In genomic region chr1:171360656-171361055, GRCm38 (mm10) we compare ENCODE assay signal across 8 mouse cellular contexts. TPM values are rescaled to one million over a fixed set of nuclear protein-coding genes. Genes with fewer than 3 reads are reported as not detected.
DNase-seq lines count a peak whose midpoint lies in the region; ATAC-seq and TF ChIP-seq lines count a peak whose summit lies in the region.

Gene Klhdc9 (minus strand): TSS chr1:171360798.

- peaks cover 10% of the 10 kb centered on the region for H3K4me1 ChIP-seq in heart, embryonic 12.5 days (replicated peaks)
- peaks cover 15% of the 10 kb centered on the region for H3K4me1 ChIP-seq in kidney, embryonic 15.5 days
- H3K4me1 ChIP-seq in limb, embryonic 15.5 days, result peaks cover 20% of the 10 kb centered on the region
- H3K4me1 ChIP-seq in midbrain, embryonic 16.5 days (ENCODE audit: control insufficient read depth, insufficient read depth, low read length), result peaks cover 13% of the 10 kb centered on the region
- peaks cover 6% of the 10 kb centered on the region for H3K4me1 ChIP-seq in spleen, adult 2 months (ENCODE audit: control insufficient read depth, insufficient read depth, insufficient read length)

- peaks cover 31% of the 10 kb centered on the region for H3K36me3 ChIP-seq in heart, embryonic 12.5 days
- peaks cover 30% of the 10 kb centered on the region for H3K36me3 ChIP-seq in kidney, embryonic 15.5 days
- peaks cover 24% of the 10 kb centered on the region for H3K36me3 ChIP-seq in limb, embryonic 15.5 days
- H3K36me3 ChIP-seq in midbrain, embryonic 16.5 days (ENCODE audit: control insufficient read depth, insufficient read depth, low read length), result peaks cover 7% of the 10 kb centered on the region
- no peaks in the 10 kb centered on the region for H3K36me3 ChIP-seq in spleen, adult 2 months (ENCODE audit: control insufficient read depth, insufficient read depth, low read length)

- peak; percentile 88 for ATAC-seq in erythroid progenitor cell, adult 5-6 weeks (replicated peaks; ENCODE audit: low FRiP score, poor library complexity, severe bottlenecking)
- peak; percentile 90 for ATAC-seq in heart, embryonic 12.5 days (ENCODE audit: insufficient number of reproducible peaks, low FRiP score)
- ATAC-seq in kidney, embryonic 15.5 days (replicated peaks; ENCODE audit: low FRiP score), result peak; percentile 96
- ATAC-seq in limb, embryonic 15.5 days (ENCODE audit: insufficient number of reproducible peaks, low FRiP score, low TSS enrichment, low read depth), result peak; percentile 86
- peak; percentile 97 for ATAC-seq in midbrain, embryonic 16.5 days

- no peak for TF ChIP-seq POLR2A in spleen, adult 2 months (IDR thresholded peaks at IDR 0.05; ENCODE audit: low read depth, low read length)

- peak within 1 kb of the TSS; percentile 57 for H3K4me3 ChIP-seq in heart, embryonic 12.5 days
- H3K4me3 ChIP-seq in kidney, embryonic 15.5 days (replicated peaks), result peak within 1 kb of the TSS; percentile 62
- H3K4me3 ChIP-seq in limb, embryonic 15.5 days, result peak within 1 kb of the TSS; percentile 52
- peak within 1 kb of the TSS; percentile 48 for H3K4me3 ChIP-seq in midbrain, embryonic 16.5 days (ENCODE audit: low read depth, low read length)
- H3K4me3 ChIP-seq in spleen, adult 2 months (ENCODE audit: extremely low read depth, insufficient read depth, insufficient read length), result peak within 1 kb of the TSS; percentile 60

- no peak for TF ChIP-seq CTCF in spleen, adult 2 months (IDR thresholded peaks at IDR 0.05; ENCODE audit: extremely low read depth, insufficient read depth, insufficient read length, insufficient replicate concordance)

- WGBS in heart, embryonic 12.5 days, result under 1% methylated on average over 21 of the region's 21 CpGs
- WGBS in kidney, embryonic 15.5 days, result under 1% methylated on average over 21 of the region's 21 CpGs
- WGBS in limb, embryonic 15.5 days, result under 1% methylated on average over 21 of the region's 21 CpGs
- under 1% methylated on average over 21 of the region's 21 CpGs for WGBS in midbrain, embryonic 16.5 days
- 3% methylated on average over 21 of the region's 21 CpGs for WGBS in spleen, adult 2 months

- H3K9ac ChIP-seq in heart, embryonic 12.5 days, result peak within 1 kb of the TSS; percentile 70
- H3K9ac ChIP-seq in kidney, embryonic 15.5 days, result peak within 1 kb of the TSS; percentile 73
- peak within 1 kb of the TSS; percentile 52 for H3K9ac ChIP-seq in limb, embryonic 15.5 days
- H3K9ac ChIP-seq in midbrain, embryonic 16.5 days (ENCODE audit: low read depth, low read length), result peak within 1 kb of the TSS; percentile 76

- no peaks in the 10 kb centered on the region for H3K27me3 ChIP-seq in heart, embryonic 12.5 days (replicated peaks)
- H3K27me3 ChIP-seq in kidney, embryonic 15.5 days, result no peaks in the 10 kb centered on the region
- peaks cover 5% of the 10 kb centered on the region; the same call in 1 of the 2 replicates for H3K27me3 ChIP-seq in limb, embryonic 15.5 days
- H3K27me3 ChIP-seq in midbrain, embryonic 16.5 days (ENCODE audit: control insufficient read depth, insufficient read depth, low read depth, low read length), result no peaks in the 10 kb centered on the region
- H3K27me3 ChIP-seq in spleen, adult 2 months (ENCODE audit: control insufficient read depth, insufficient read depth, low read length), result no peaks in the 10 kb centered on the region

- peaks cover 7% of the 10 kb centered on the region; the same call in 1 of the 2 replicates for H3K9me3 ChIP-seq in heart, embryonic 12.5 days (replicated peaks)
- H3K9me3 ChIP-seq in kidney, embryonic 15.5 days (replicated peaks), result no peaks in the 10 kb centered on the region
- H3K9me3 ChIP-seq in limb, embryonic 15.5 days, result no peaks in the 10 kb centered on the region
- peaks cover 4% of the 10 kb centered on the region; the same call in 1 of the 2 replicates for H3K9me3 ChIP-seq in midbrain, embryonic 16.5 days (replicated peaks; ENCODE audit: control insufficient read depth, low read length, poor library complexity, severe bottlenecking)

- H3K4me2 ChIP-seq in heart, embryonic 12.5 days, result peak within 1 kb of the TSS; percentile 86
- peak within 1 kb of the TSS; percentile 85 for H3K4me2 ChIP-seq in kidney, embryonic 15.5 days
- H3K4me2 ChIP-seq in limb, embryonic 15.5 days, result peak within 1 kb of the TSS; percentile 68
- peak within 1 kb of the TSS; percentile 78 for H3K4me2 ChIP-seq in midbrain, embryonic 16.5 days (ENCODE audit: low read length)

- H3K27ac ChIP-seq in heart, embryonic 12.5 days (ENCODE audit: poor library complexity, severe bottlenecking), result no peak within 1 kb of the TSS
- peak within 1 kb of the TSS; percentile 88 for H3K27ac ChIP-seq in kidney, embryonic 15.5 days
- peak within 1 kb of the TSS; percentile 75 for H3K27ac ChIP-seq in limb, embryonic 15.5 days
- H3K27ac ChIP-seq in midbrain, embryonic 16.5 days (ENCODE audit: low read length), result peak within 1 kb of the TSS; percentile 89
- no peak within 1 kb of the TSS for H3K27ac ChIP-seq in spleen, adult 2 months (ENCODE audit: insufficient read depth, low read length)

- DNase-seq in urinary bladder, adult 18-20 months (ENCODE audit: low spot score in 2 of 2), result peak; percentile 57 to 68
- DNase-seq in urinary bladder, adult 2 months (ENCODE audit: low spot score), result no peak
- DNase-seq in spleen, adult 2 months (ENCODE audit: low read depth in 1 of 2, low spot score in 2 of 2), result peak; percentile 79 to 87

RNA-seq across cellular contexts. Expression of gene Klhdc9, which starts in this region (rescaled TPM):
- polyA plus RNA-seq in urinary bladder, adult 2 months (2012; rRNA removed), result 2.3 and 2.8 TPM in 2 replicates
- total RNA-seq in erythroid progenitor cell, adult 5-6 weeks (2015; ENCODE audit: low replicate concordance), result not detected in 2 replicates
- total RNA-seq in erythroid progenitor cell, adult 5-6 weeks (2017; ENCODE audit: low replicate concordance), result 3.3 TPM in 1 of 2 replicates, not detected in the other
- polyA plus RNA-seq in heart, embryonic 12.5 days (2016; fragmentation: Nextera tagmentation; extraction: Ambion mirVana), result 0.46 and 0.74 TPM in 2 replicates
- 2.6 TPM in 2 replicates for polyA plus RNA-seq in kidney, embryonic 15.5 days (2015; fragmentation: Nextera tagmentation; extraction: Ambion mirVana)
- 1.5 TPM in 2 replicates for polyA plus RNA-seq in limb, embryonic 15.5 days (2015; fragmentation: Nextera tagmentation; extraction: Ambion mirVana)
- polyA plus RNA-seq in midbrain, embryonic 16.5 days (2015; fragmentation: Nextera tagmentation; extraction: Ambion mirVana), result 4.3 and 4.6 TPM in 2 replicates
- 0.20 and 0.62 TPM in 2 replicates for polyA plus RNA-seq in spleen, adult 2 months (2012; rRNA removed)

Comparison
In these comparisons a context has a peak if more than half of its experiments do, and no peak if none do; other contexts are left out.
1. Peak in ATAC-seq, H3K4me3 ChIP-seq, H3K9ac ChIP-seq and H3K4me2 ChIP-seq in heart, embryonic 12.5 days; RNA of the gene not detected or under 1 TPM.
2. Peak in DNase-seq and H3K4me3 ChIP-seq in spleen, adult 2 months; RNA of the gene not detected or under 1 TPM.
3. H3K27ac ChIP-seq: peak in kidney, embryonic 15.5 days (single experiment), limb, embryonic 15.5 days (single experiment) and midbrain, embryonic 16.5 days (single experiment); none in heart, embryonic 12.5 days (single experiment) and spleen, adult 2 months (single experiment).
4. Peak in every context shown above with its lines, with median percentiles within 50 percentile points of each other: ATAC-seq, H3K4me2 ChIP-seq, H3K4me3 ChIP-seq and H3K9ac ChIP-seq.